Mouse (Mus musculus) kidney, adult 18-20 months (tissue): ENCODE measurements around the gene Znhit3.

Source experiments
- DNase-seq: peaks from one replicate; pipeline ENCODE4 v3.0.0; 2021

Znhit3 gene

DNA sequence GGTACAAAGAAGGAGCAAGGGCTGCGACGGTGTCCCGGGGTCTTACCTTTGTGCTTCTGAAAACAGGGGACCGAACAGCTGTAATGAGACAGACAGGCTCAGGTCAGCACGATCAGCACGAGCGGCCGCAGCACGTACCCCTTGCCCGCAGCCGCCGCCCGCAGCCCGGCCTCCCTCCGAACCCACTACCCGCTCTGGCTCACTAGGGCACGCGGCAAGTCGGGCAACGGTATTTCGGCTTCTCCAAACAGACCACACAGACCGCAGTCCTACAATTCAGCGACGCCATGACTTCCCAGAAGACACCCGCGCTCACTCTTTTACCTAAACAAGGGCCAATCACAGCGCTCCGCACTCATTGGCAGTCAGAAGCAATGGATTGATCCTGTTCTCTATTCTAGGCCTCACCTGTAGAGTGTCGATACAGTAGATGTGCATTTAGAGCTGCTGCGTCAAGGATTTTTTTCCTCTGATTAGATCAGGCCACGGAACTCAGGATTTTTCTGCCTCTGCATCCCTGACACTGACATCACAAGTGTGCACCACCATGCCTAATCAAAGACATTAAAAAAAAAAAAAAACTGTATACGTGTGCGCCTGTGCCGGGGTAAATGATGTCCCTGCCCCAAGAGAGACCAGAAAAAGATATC, at the start of gene Znhit3:
Gene Znhit3, minus strand, starts transcription at position 314 of the 650 bp plus-strand sequence.
- peak; percentile 84 for DNase-seq

GRCm38 (mm10) chr11:84963556-84963955, 47.4 kb upstream of the Znhit3 start:
- DNase-seq = no peak

- DNase-seq = no peak
Observed at GRCm38 (mm10) chr11:84962536-84962935, 46.4 kb upstream of the Znhit3 start.

DNA sequence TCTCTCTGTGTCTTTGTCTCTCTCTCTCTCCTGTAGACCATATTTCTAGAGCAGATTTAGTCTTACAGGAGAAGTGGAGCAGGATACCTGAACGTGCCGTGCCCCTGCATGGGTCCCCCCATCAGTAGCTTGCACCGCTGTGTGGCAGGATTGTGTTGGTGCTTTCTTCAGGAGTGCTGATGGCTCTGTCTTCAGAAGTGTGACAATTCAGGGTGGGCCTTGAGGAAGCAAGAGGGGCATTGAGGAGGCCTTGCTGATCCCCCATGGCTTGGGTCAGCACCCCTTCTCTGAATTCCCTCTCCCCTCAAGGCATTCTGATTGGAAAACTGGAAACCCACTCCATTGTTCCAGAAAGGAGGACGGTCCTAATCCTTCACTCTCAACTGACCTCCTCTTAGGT, 45.4 kb upstream of the Znhit3 start:
- DNase-seq = no peak

- DNase-seq = no peak
Observed at GRCm38 (mm10) chr11:84960780-84961179, 44.6 kb upstream of the Znhit3 start.

DNA sequence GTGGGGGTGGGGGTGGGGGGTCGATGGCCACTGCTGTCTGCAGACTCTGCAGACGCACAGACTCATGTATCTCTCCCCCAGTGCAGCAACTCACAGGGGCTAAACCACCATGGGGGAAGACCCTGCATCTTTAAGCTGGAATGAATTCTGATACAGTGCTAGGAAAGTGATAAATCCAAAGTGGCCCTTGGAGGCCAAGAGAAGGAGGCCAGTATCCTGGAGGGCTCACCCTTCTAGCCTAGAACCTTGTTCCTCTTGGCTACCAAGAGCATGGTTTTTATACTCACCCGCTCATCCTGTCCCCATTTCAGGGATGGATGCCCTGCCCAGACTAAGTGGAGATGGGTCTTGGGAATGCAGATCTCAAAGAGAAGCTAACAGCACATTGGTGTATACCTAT, 44.1 kb upstream of the Znhit3 start:
- no peak for DNase-seq

GRCm38 (mm10) chr11:84959701-84960181, 43.6 kb upstream of the Znhit3 start:
- peak; percentile 81 for DNase-seq

DNA sequence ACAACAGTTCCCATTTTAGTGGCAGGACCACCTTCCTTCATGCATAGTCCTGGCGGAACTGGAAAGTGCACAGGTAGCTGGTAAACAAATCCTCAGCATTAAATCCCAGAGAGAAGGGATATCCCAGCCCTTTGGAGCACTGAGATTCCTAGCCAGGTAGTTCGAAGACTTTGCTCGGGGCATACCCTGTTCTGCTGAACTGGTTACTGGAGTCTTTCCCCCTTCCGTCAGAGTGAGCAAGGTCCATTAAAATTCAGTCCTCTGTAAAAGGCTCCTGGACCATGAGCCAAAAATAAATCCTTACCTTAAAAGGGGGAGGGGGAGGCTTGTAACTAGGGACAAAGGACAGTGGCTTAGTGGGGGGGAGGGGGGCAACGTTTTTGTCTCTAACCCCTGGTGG, 43.0 kb upstream of the Znhit3 start:
- DNase-seq = peak; percentile 49

DNA sequence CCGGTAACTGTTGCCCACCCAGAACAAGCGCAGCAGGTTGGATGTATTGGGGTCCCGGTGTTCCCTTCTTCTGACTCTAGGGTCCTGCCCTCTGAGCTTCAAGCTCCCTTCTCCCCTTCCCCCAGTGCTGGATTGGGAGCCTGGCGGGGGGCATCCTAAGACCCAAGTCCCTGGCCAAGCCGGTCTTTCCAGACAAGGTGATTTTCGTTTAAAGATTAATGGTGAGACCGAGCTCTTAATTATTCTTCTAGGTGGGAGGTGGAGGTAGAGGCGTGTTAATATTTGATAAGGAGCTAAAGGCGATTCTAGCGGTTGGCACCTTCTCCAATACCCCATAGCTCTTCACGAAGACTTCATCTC, 42.1 kb upstream of the Znhit3 start:
- DNase-seq = peak; percentile 53

- DNase-seq = peak; percentile 55
Observed at GRCm38 (mm10) chr11:84957591-84958270, 41.6 kb upstream of the Znhit3 start, which contains the start of gene Car4. Car4 (plus strand) TSS chr11:84957786.

- DNase-seq = no peak
Observed at GRCm38 (mm10) chr11:84957171-84957570, 41.0 kb upstream of the Znhit3 start.

DNA sequence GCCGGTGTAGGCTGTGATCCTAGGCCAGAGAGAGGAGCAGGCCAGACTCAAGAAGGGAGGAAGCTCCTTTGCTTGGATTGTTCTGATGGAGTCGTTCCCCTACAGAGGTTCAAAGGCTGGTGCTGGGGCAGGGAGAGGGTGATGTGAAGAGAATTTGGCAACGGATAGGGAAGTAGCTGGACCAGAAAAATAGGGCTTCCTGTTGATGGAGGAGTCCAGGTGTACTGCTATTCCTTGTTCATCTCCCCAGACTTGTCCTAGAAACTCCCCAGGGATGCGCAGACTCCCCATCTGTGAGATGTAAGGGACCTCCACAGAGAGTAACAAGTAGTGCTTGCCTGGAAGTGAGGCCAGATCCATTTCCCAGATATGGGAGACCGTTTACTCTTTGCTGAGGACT, 40.2 kb upstream of the Znhit3 start:
- DNase-seq = no peak

- DNase-seq = no peak
Observed at GRCm38 (mm10) chr11:84952611-84953010, 36.4 kb upstream of the Znhit3 start.

GRCm38 (mm10) chr11:84948526-84948925, 32.4 kb upstream of the Znhit3 start:
- peak; percentile 76 for DNase-seq

GRCm38 (mm10) chr11:84948114-84948513, 31.9 kb upstream of the Znhit3 start:
- DNase-seq = no peak

- DNase-seq = no peak
Observed at GRCm38 (mm10) chr11:84947206-84947605, 31.0 kb upstream of the Znhit3 start.

- peak; percentile 39 for DNase-seq
Observed at GRCm38 (mm10) chr11:84945841-84946240, 29.7 kb upstream of the Znhit3 start.

GRCm38 (mm10) chr11:84944639-84945435, 28.7 kb upstream of the Znhit3 start:
- no peak for DNase-seq

DNA sequence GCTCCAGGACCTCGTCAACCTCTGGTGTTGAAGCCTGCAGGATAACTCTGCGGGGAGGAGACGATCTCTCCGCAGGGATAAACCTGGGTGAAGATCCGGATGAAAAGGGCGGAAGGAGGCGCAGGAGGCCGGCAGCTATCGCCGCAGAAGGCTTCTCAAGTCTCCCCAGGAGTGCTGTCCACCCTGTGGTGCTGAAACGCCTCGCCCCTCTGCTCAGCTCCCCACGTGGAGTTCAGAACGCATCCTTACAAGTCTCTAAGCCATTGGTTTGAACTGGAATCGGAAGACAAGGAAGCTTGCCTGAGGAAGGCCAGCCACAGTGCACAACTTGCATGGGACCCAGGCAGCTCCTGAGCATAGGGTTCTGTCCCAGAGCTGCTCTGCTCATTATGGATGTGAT, 27.8 kb upstream of the Znhit3 start:
- DNase-seq = peak; percentile 65

- DNase-seq = no peak
Observed at GRCm38 (mm10) chr11:84940140-84940539, 24.0 kb upstream of the Znhit3 start.

GRCm38 (mm10) chr11:84939508-84940053, 23.4 kb upstream of the Znhit3 start:
- DNase-seq = no peak

GRCm38 (mm10) chr11:84932261-84932660, 16.1 kb upstream of the Znhit3 start:
- DNase-seq = no peak

DNA sequence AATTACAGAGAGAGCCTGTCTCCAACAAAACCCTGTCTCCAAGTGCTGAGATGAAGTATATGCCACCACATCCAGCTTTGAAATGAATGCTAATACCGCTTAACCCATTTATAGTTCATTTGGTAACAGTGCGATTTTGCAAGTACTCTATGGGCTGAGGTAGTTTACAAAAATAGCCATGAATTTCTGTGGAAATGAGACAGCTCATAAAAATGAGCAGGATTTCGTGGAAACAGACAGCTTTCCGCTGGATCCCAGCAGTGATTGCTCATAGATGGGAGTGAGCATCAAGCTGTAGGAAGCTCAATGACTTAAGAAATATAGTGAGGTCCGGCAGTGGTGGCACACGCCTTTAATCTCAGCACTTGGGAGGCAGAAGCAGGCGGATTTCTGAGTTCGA, 4.8 kb upstream of the Znhit3 start:
- DNase-seq = no peak
